Mouse (Mus musculus) adrenal gland, postnatal 4 days (tissue): Measurements from ENCODE around the gene Grid2. TPM values are rescaled to one million over a fixed set of nuclear protein-coding genes. Genes with fewer than 3 reads are reported as not detected.

ENCODE experiments used
- DNase-seq, 2 experiments: peaks; one replicate each; pipeline ENCODE4 v3.0.0; 2021 to 2022; ENCODE audit warnings: low spot score in 2 of 2, mixed read lengths in 2 of 2
- total RNA-seq, 2 experiments: library from RNA; stranded (reverse); gene quantifications; 2 replicates each; pipeline ENCODE4 v1.2.3; 2021

Gene Grid2
- total RNA-seq, 2 experiments from 2014 or later, result 1.4 to 1.9 TPM

DNA sequence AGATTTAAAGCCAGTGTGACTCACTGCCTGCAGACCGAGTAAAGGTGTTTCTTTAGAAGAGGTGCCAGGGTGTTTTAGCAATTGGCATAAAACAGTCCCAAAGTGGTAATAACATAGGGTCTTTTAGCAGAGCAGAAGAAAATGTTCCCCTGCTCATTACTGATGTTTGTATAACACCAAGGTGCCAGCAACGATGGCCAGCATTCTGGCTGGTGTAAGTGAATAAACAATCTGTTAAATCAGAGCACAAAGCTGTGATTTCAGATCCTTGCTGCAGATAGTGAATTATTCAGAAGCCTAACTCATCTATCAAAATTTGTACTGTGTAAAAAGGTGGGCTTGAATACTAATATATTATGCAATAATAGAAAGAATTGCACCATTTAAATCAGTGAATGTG lies 353.9 kb downstream of the Grid2 start:
- no peak for DNase-seq

GRCm38 (mm10) chr6:63635970-63636369 lies 380.3 kb downstream of the Grid2 start:
- DNase-seq, result no peak

DNA sequence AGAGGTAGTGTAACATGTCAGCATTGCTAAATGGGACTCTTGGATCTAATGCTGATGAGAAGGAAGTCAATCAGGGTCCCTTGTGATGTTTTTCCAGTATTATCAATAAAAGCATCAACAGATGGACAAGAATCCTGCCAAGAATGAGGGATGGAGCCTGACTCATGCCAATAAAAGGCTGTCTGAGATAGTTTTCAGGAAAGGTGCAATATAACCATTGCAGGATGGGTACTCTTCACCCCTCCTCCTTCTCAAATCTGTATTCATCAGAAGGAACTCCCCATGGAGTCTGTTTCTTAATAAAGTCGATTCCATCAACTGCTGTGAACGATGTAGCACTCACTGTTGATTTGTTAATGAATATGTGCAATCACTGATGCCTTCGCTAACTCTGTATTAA lies 403.7 kb downstream of the Grid2 start:
- no peak for DNase-seq

- DNase-seq, result no peak
These were observed 430.0 kb downstream of the Grid2 start for GRCm38 (mm10) chr6:63685689-63686088.

DNA sequence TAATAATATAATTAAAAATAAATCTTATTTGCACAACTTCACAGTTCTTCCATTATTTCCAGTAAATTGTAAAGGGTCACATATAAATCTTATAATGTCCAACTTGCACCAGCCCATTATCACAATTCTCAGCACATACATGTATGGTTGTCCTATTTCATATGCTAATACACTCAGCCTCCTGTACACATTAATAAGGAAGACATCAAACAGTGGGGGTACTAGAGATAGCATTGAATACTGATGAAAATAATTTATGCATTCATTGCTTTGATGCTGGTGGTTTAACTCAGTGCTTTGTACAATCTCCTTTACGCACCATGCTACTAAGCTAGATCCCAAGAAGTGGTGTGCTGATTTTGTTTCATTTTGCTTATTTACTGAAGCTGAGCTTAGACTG lies 446.0 kb downstream of the Grid2 start:
- DNase-seq, result no peak

DNA sequence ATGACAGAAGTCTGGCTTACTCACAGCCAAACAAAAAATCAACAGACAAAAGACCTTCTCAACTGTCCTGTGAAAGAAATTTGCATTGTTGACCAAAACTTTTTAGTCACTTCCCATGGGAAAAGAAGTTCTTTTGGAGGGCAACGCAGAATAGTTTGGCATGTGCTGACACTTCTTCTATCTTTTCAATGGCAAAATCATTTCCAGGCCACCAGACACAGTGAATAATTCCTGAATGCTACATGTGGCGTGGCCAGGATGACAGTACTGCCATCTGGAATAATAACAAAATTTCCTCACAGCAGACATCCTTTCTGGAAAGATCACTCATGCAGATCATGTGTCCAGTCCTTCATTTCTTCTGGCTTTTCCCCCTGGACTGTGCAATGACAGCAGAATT lies 478.1 kb downstream of the Grid2 start:
- no peak for DNase-seq

DNA sequence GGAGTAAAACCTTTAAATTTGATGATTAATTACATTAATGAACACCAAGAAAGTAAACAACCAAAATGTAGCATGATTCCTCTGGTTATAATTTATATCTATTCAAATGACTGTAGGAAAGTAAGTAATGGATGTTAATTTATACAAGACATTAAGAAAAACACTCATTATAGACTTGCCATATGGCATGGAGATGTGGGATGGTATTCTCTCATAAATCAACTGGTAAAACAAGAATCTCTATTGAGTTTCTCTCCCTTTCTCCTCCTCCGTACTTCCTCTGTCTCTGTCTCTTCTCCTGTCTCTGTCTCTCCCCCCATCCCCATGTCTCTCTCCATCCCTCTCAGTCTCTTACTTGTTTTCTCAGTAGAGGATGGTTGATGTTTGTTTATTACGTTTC lies 506.9 kb downstream of the Grid2 start:
- DNase-seq, result no peak

DNA sequence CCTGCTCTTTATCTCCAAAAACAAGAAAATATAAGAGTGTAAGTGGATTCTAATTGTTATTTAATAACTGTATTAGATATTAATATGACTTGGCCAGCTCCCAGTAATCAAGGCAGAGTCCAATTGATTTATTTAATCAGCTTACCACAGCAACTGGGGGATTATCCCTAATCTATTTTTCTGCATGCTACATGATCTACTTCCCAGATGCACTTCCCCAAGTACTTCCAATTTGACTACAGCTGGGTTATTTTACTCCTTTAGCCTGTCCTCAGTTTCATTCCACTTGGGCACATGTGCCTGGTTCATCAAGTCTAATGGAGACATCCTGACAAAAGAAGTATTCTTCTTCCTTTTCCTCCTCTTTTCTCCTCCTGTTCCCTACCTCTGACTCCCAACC lies 539.0 kb downstream of the Grid2 start:
- DNase-seq, result no peak

DNA sequence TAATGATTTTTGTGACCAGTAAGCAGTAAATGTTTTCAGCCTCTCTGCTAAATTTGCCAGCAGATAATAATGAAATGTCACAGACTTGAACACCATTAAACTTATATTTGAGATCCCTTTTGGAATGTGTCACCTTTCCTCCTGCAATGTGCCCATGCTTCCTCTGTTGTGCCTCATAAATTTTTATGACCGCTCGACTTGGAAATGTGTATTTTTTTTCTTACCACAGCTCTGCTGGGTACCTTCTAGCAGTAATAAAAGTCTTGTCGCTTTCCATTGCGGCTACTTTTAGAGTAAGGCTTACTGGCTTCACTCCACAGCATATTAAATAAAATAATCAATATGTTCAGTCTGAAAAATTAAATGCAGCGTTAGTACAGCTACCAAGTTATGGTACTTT lies 564.6 kb downstream of the Grid2 start:
- no peak for DNase-seq

GRCm38 (mm10) chr6:63862628-63863027 lies 607.0 kb downstream of the Grid2 start:
- no peak for DNase-seq

GRCm38 (mm10) chr6:63877088-63877764 lies 621.5 kb downstream of the Grid2 start:
- no peak for DNase-seq

- no peak for DNase-seq
These were observed 622.2 kb downstream of the Grid2 start for GRCm38 (mm10) chr6:63877765-63878345.

DNA sequence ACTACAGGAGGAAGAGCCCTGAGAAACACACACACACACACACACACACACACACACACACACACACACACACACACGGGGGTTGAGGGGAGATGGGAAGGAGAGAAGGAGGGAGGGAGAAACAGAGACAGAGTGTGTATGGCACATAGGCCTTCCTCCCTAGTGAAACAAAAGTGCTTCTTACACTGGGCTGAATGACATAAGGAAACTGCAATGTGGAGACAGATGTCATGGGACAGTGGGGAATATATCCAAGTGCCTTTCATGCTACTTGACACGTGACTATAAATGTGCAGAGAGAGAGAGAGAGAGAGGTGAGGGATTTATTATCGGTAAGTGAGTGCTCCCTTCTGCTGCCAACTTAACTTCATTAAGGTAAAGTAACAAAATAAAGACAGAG lies 639.0 kb downstream of the Grid2 start:
- no peak for DNase-seq

DNA sequence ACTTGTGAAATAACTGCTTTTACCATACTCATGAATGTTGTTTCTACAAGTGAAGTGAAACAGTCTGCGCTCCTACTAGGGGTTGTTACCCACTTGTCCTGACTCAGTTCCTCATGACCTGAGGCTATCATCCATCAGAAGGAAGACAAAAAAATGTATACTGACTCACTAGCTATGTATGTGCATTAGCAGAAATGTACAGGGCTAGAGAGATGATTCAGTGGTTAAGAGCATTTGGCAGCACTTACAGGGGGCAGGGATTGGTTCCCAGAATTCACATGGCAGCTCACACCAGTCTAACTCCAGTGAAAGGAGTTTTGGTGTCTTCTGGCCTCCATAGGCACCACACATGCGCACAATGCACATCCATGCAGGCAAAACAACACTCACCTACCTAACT lies 642.5 kb downstream of the Grid2 start:
- no peak for DNase-seq

- DNase-seq, result no peak
These were observed 661.4 kb downstream of the Grid2 start for GRCm38 (mm10) chr6:63917035-63917570.

DNA sequence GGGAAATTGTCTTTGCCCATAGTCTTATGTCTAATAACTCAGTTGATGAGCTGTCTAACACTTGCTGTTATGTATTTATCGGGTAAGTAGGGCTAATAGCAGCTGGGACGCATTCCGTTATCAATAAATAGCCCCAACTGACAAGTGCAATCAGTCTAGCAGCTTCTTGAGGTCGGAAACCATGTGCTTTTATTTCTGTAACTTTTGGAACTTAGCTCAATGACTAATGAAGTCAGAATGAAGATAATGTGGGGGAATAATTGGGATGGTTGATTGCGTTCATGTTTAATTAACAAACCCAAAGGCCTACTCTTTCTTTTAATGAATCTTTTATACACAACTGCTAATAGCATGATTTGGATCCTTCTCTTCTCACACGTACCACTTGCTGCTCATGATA lies 666.3 kb downstream of the Grid2 start:
- DNase-seq, result no peak

GRCm38 (mm10) chr6:63931201-63931600 lies 675.5 kb downstream of the Grid2 start:
- DNase-seq, result no peak

DNA sequence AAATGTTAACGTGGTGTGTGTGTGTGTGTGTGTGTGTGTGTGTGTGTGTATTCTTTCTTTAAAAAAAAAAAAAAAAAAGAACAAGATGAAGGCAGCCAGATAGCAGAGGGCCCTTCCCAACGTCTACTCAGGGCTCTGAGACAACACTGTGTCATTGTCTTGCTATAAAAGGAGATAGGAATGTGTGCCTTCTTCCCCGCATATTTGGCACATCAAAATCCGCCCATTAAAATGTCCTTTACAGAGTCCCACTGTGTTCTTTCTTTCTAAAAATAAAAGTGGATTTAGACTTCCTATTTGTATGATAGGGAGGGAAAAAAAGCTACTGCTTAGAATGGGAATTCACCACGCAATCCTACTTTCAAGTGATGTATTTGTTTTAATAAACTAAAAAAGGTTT lies 691.0 kb downstream of the Grid2 start:
- no peak for DNase-seq

- no peak for DNase-seq
These were observed 708.1 kb downstream of the Grid2 start for GRCm38 (mm10) chr6:63963789-63964188.

DNA sequence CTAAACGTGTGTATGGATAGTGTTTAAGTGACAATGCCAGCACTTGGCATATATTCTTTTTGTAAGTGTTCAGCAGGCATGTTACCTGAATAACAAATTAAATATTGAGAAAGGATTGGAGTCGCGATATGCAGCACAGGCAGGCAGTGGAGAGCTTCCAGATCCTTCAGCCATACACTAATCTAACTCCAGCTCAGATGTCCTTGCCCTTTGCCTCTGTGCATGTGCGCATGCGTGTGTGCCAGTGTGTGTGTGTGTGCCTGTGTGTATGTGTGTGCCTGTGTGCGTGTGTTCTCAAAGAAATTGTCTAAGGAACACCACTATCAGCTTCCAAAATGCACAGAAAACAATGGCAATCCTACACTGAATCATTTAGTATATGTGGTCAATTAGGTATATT lies 708.6 kb downstream of the Grid2 start:
- peak; percentile 2 to 6 for DNase-seq

GRCm38 (mm10) chr6:63964735-63965134 lies 709.1 kb downstream of the Grid2 start:
- no peak for DNase-seq

GRCm38 (mm10) chr6:64046084-64046483 lies 790.4 kb downstream of the Grid2 start:
- DNase-seq, result no peak

DNA sequence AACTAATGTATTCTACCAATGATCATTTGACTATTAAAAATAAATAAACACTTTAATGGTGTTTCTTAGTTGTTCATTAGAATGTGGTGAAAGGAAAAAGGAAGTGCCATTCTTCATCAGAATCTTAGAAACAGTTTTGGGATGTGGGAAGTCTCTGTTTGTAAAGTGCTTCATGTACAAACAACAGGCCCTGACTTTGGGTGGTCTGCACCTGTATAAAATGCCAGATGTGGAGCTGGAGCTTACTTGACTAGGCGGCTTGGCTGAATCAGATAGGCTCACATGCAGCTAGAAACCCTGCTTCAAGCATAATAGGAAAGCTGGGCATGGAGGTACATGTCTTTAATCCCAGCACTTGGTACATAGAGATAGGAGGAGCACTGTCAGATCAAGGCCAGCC lies 791.1 kb downstream of the Grid2 start:
- no peak for DNase-seq
